Mouse (Mus musculus): ENCODE data around the gene Vmn1r32. TPM values are rescaled to one million over a fixed set of nuclear protein-coding genes. Genes with fewer than 3 reads are reported as not detected.

Vmn1r32 gene
- not detected in 2 replicates for total RNA-seq (2014; fragmentation: Nextera tagmentation)
- 0.05 TPM in 1 of 2 replicates, not detected in the other for total RNA-seq (2017)
- polyA plus RNA-seq (2012), result not detected in 2 replicates

GRCm38 (mm10) chr6:66559996-66560395 is at the start of gene Vmn1r32:
TSS of gene Vmn1r32 (minus strand) at chr6:66560096.
- H3K27me3 ChIP-seq (ENCODE audit: insufficient read depth, low read length), result no peaks in the 10 kb centered on the region
- ATAC-seq (ENCODE audit: extremely low read depth, insufficient number of reproducible peaks, low FRiP score, poor library complexity, severe bottlenecking) (no peak), DNase-seq (ENCODE audit: low spot score) (no peak)
- H3K9me3 ChIP-seq (replicated peaks), result no peaks in the 10 kb centered on the region
- TF ChIP-seq POLR2AphosphoS5 (IDR thresholded peaks at IDR 0.05; ENCODE audit: insufficient replicate concordance, low read depth, low read length) (no peak), GATA2 (IDR thresholded peaks at IDR 0.05; ENCODE audit: borderline replicate concordance, low read depth, low read length) (no peak), TAL1 (conservative IDR thresholded peaks at IDR 0.05; ENCODE audit: low read depth, low read length) (no peak), CTCF (IDR thresholded peaks at IDR 0.05; ENCODE audit: low read depth, low read length) (no peak), GATA1 (IDR thresholded peaks at IDR 0.05; ENCODE audit: borderline replicate concordance, low read length) (no peak)
- H3K4me1 ChIP-seq (ENCODE audit: insufficient read depth, low read depth, low read length), result no peaks in the 10 kb centered on the region
- H3K36me3 ChIP-seq (replicated peaks), result no peaks in the 10 kb centered on the region
- H3K4me3 ChIP-seq (ENCODE audit: low read depth, low read length), result no peak within 1 kb of the TSS

GRCm38 (mm10) chr6:66595804-66596203 is 35.9 kb upstream of the Vmn1r32 start:
- no peak for TF ChIP-seq GATA1 (IDR thresholded peaks at IDR 0.05; ENCODE audit: borderline replicate concordance, low read length)
- TF ChIP-seq GATA2 (IDR thresholded peaks at IDR 0.05; ENCODE audit: borderline replicate concordance, low read depth, low read length), result no peak
- no peak for TF ChIP-seq TAL1 (conservative IDR thresholded peaks at IDR 0.05; ENCODE audit: low read depth, low read length)
- TF ChIP-seq POLR2AphosphoS5 (IDR thresholded peaks at IDR 0.05; ENCODE audit: insufficient replicate concordance, low read depth, low read length), result no peak
- TF ChIP-seq CTCF (IDR thresholded peaks at IDR 0.05; ENCODE audit: low read depth, low read length), result no peak
- Histone ChIP-seq H3K4me1 (ENCODE audit: insufficient read depth, low read depth, low read length) (no peaks in the 10 kb centered on the region), H3K9me3 (replicated peaks) (no peaks in the 10 kb centered on the region), H3K36me3 (replicated peaks) (no peaks in the 10 kb centered on the region), H3K27me3 (ENCODE audit: insufficient read depth, low read length) (no peaks in the 10 kb centered on the region), H3K4me3 (ENCODE audit: low read depth, low read length) (no peak overlapping the region)
- no peak for DNase-seq (ENCODE audit: low spot score)
- no peak for ATAC-seq (ENCODE audit: extremely low read depth, insufficient number of reproducible peaks, low FRiP score, poor library complexity, severe bottlenecking)

GRCm38 (mm10) chr6:66535966-66536365 is 23.9 kb downstream of the Vmn1r32 start:
- Histone ChIP-seq H3K27me3 (ENCODE audit: insufficient read depth, low read length) (no peaks in the 10 kb centered on the region), H3K4me1 (ENCODE audit: insufficient read depth, low read depth, low read length) (peaks cover 17% of the 10 kb centered on the region), H3K9me3 (replicated peaks) (no peaks in the 10 kb centered on the region), H3K4me3 (ENCODE audit: low read depth, low read length) (peak overlapping the region; percentile 83), H3K36me3 (replicated peaks) (peaks cover 31% of the 10 kb centered on the region)
- TF ChIP-seq TAL1 (conservative IDR thresholded peaks at IDR 0.05; ENCODE audit: low read depth, low read length) (no peak), POLR2AphosphoS5 (IDR thresholded peaks at IDR 0.05; ENCODE audit: insufficient replicate concordance, low read depth, low read length) (no peak), CTCF (IDR thresholded peaks at IDR 0.05; ENCODE audit: low read depth, low read length) (no peak), GATA1 (IDR thresholded peaks at IDR 0.05; ENCODE audit: borderline replicate concordance, low read length) (no peak)
- ATAC-seq (ENCODE audit: extremely low read depth, insufficient number of reproducible peaks, low FRiP score, poor library complexity, severe bottlenecking), result no peak
- DNase-seq (ENCODE audit: low spot score), result peak; percentile 16

GRCm38 (mm10) chr6:66535028-66535862 is 24.7 kb downstream of the Vmn1r32 start, which contains the start of gene Mad2l1:
TSS of gene Mad2l1 (plus strand) at chr6:66535390.
- no peak for TF ChIP-seq GATA1 (IDR thresholded peaks at IDR 0.05; ENCODE audit: borderline replicate concordance, low read length)
- TF ChIP-seq POLR2AphosphoS5 (IDR thresholded peaks at IDR 0.05; ENCODE audit: insufficient replicate concordance, low read depth, low read length), result no peak
- no peak for TF ChIP-seq TAL1 (conservative IDR thresholded peaks at IDR 0.05; ENCODE audit: low read depth, low read length)
- no peak for TF ChIP-seq CTCF (IDR thresholded peaks at IDR 0.05; ENCODE audit: low read depth, low read length)
- TF ChIP-seq GATA2 (IDR thresholded peaks at IDR 0.05; ENCODE audit: borderline replicate concordance, low read depth, low read length), result no peak
- no peaks in the 10 kb centered on the region for H3K27me3 ChIP-seq (ENCODE audit: insufficient read depth, low read length)
- peak within 1 kb of the TSS; percentile 83 for H3K4me3 ChIP-seq (ENCODE audit: low read depth, low read length)
- no peaks in the 10 kb centered on the region for H3K9me3 ChIP-seq (replicated peaks)
- DNase-seq (ENCODE audit: low spot score), result peak; percentile 95
- H3K36me3 ChIP-seq (replicated peaks), result peaks cover 29% of the 10 kb centered on the region
- H3K4me1 ChIP-seq (ENCODE audit: insufficient read depth, low read depth, low read length), result peaks cover 17% of the 10 kb centered on the region
- ATAC-seq (ENCODE audit: extremely low read depth, insufficient number of reproducible peaks, low FRiP score, poor library complexity, severe bottlenecking), result peak; percentile 94

GRCm38 (mm10) chr6:66534366-66534941 is 25.4 kb downstream of the Vmn1r32 start:
- no peak for DNase-seq (ENCODE audit: low spot score)
- ATAC-seq (ENCODE audit: extremely low read depth, insufficient number of reproducible peaks, low FRiP score, poor library complexity, severe bottlenecking), result 0 out of 2 replicates have a peak, but pooled peaks have one; percentile 1
- peak overlapping the region; percentile 83 for H3K4me3 ChIP-seq (ENCODE audit: low read depth, low read length)
- TF ChIP-seq GATA1 (IDR thresholded peaks at IDR 0.05; ENCODE audit: borderline replicate concordance, low read length), result no peak
- TF ChIP-seq POLR2AphosphoS5 (IDR thresholded peaks at IDR 0.05; ENCODE audit: insufficient replicate concordance, low read depth, low read length), result no peak
- H3K36me3 ChIP-seq (replicated peaks), result peaks cover 21% of the 10 kb centered on the region
- H3K9me3 ChIP-seq (replicated peaks), result no peaks in the 10 kb centered on the region
- H3K4me1 ChIP-seq (ENCODE audit: insufficient read depth, low read depth, low read length), result peaks cover 17% of the 10 kb centered on the region
- H3K27me3 ChIP-seq (ENCODE audit: insufficient read depth, low read length), result no peaks in the 10 kb centered on the region

GRCm38 (mm10) chr6:66533241-66533640 is 26.7 kb downstream of the Vmn1r32 start:
- ATAC-seq (ENCODE audit: extremely low read depth, insufficient number of reproducible peaks, low FRiP score, poor library complexity, severe bottlenecking) (no peak), DNase-seq (ENCODE audit: low spot score) (peak; percentile 7)
- Histone ChIP-seq H3K36me3 (replicated peaks) (peaks cover 10% of the 10 kb centered on the region), H3K4me3 (ENCODE audit: low read depth, low read length) (no peak overlapping the region), H3K27me3 (ENCODE audit: insufficient read depth, low read length) (0 out of 2 replicates have a peak, but pooled peaks cover 3% of the 10 kb centered on the region), H3K9me3 (replicated peaks) (no peaks in the 10 kb centered on the region), H3K4me1 (ENCODE audit: insufficient read depth, low read depth, low read length) (peaks cover 14% of the 10 kb centered on the region)
- no peak for TF ChIP-seq GATA2 (IDR thresholded peaks at IDR 0.05; ENCODE audit: borderline replicate concordance, low read depth, low read length)
- no peak for TF ChIP-seq GATA1 (IDR thresholded peaks at IDR 0.05; ENCODE audit: borderline replicate concordance, low read length)
- TF ChIP-seq TAL1 (conservative IDR thresholded peaks at IDR 0.05; ENCODE audit: low read depth, low read length), result no peak
- no peak for TF ChIP-seq CTCF (IDR thresholded peaks at IDR 0.05; ENCODE audit: low read depth, low read length)
- TF ChIP-seq POLR2AphosphoS5 (IDR thresholded peaks at IDR 0.05; ENCODE audit: insufficient replicate concordance, low read depth, low read length), result no peak

Data from G1E (cell line).